Mouse (Mus musculus) hindbrain, embryonic 15.5 days (tissue): ENCODE data around the gene Fgf22. TPM values are rescaled to one million over a fixed set of nuclear protein-coding genes. Genes with fewer than 3 reads are reported as not detected.
A peak's percentile ranks its signal among the peaks of the same experiment; 100 is the strongest.

Experiments used
- ATAC-seq: fragments of 200-750 bp; cut with Nextera tagmentation; 2 replicates; pipeline ENCODE4 v1.8.0; 2017; ENCODE audit warnings: low read depth, moderate number of reproducible peaks, moderate TSS enrichment; ENCODE audit not compliant: low FRiP score
- H3K27ac ChIP-seq: fragments of 300-500 bp; sonication (generic); replicated peaks from 2 replicates; pipeline ENCODE4 v1.5.1; 2015; ENCODE audit warnings: mild to moderate bottlenecking, inconsistent platforms
- H3K27me3 ChIP-seq: fragments of 300-500 bp; sonication (generic); 2 replicates; pipeline ENCODE4 v1.6.1; 2015; ENCODE audit warnings: control low read depth, inconsistent platforms
- H3K36me3 ChIP-seq: fragments of 300-500 bp; sonication (generic); 2 replicates; pipeline ENCODE4 v1.6.1; 2015; ENCODE audit warnings: control low read depth, inconsistent platforms
- H3K4me1 ChIP-seq: fragments of 300-500 bp; sonication (generic); replicated peaks from 2 replicates; pipeline ENCODE4 v1.6.1; 2015; ENCODE audit warnings: control low read depth, inconsistent platforms
- H3K4me2 ChIP-seq: fragments of 300-500 bp; sonication (generic); 2 replicates; pipeline ENCODE4 v1.6.1; 2015; ENCODE audit warnings: moderate library complexity, mild to moderate bottlenecking, inconsistent platforms
- H3K4me3 ChIP-seq: fragments of 300-500 bp; sonication (generic); 2 replicates; pipeline ENCODE4 v1.5.1; 2015; ENCODE audit warnings: mild to moderate bottlenecking, inconsistent platforms
- H3K9ac ChIP-seq: fragments of 300-500 bp; sonication (generic); 2 replicates; pipeline ENCODE4 v1.6.1; 2015; ENCODE audit warnings: inconsistent platforms
- H3K9me3 ChIP-seq: fragments of 300-500 bp; sonication (generic); 2 replicates; pipeline ENCODE4 v1.6.1; 2016; ENCODE audit warnings: control low read depth, inconsistent platforms
- WGBS: fragments of 180-500 bp; shearing (Covaris S2); methylation state at CpG from one replicate; pipeline ENCODE4 v1.1.7; 2015; 5-methylcytosine and 5-hydroxymethylcytosine counted together
- polyA plus RNA-seq: library from polyadenylated mRNA; unstranded; fragments of >200 nt; fragmentation: Nextera tagmentation; extraction: Ambion mirVana; gene quantifications from 2 replicates; pipeline ENCODE4 v1.2.1, GENCODE M21; 2015

Fgf22 gene
- polyA plus RNA-seq, 1 experiment from 2014 or later, result 2.2 TPM

DNA sequence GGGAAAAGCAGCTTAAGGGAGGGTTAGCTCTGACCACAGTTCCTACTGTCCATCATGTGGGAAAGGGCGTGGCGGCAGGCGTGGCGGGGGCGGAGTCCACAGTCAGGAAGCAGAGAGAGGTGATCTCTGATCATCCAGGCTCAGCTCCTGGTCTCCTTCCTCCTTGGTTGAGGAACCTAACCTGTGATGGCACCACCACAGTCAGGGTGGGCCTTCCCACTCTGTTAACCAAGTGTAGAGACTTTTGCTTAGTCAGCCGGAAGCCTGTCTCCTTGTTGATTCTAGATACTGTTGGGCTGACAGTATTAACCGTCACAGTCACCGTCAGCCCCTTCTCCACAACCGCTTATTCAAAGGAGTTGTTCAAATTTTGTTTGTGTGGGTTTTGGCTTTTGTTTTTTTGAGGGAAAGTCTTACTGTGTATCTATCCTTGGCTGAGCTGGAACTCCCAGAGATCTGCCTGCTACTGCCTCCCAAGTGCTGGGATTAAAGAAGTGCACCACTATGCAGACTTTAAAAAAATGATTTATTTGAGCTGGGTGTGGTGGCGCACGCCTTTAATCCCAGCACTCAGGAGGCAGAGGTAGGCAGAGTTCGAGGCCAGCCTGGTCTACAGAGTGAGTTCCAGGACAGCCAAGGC is 43.5 kb downstream of the Fgf22 start:
- ATAC-seq, result no peak

DNA sequence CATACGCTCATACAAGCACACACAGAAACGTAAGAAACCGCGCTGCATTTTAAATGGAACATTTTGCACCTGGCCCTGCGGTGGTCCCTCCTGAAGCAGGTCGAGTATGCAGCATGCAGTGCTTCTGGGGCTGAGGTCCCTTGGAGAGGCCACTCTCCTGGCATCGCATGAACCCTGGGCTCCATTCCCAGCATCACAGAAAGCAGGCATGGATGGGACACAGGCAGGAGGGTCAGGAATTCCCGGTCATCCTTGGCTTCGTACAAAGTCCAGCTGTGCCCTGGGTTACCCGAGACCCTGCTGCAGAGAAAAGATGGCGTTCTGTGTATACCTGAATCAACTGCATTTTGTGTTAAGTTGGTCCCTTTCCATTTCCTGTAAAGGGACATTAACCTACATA is 45.6 kb downstream of the Fgf22 start:
- Histone ChIP-seq H3K27me3 (no peaks in the 10 kb centered on the region), H3K9ac (no peak overlapping the region), H3K4me2 (no peak overlapping the region), H3K36me3 (no peaks in the 10 kb centered on the region), H3K4me3 (no peak overlapping the region), H3K9me3 (no peaks in the 10 kb centered on the region), H3K4me1 (peaks cover 83% of the 10 kb centered on the region), H3K27ac (no peak overlapping the region)
- WGBS, result 74% methylated on average over 11 of the region's 11 CpGs
- no peak for ATAC-seq

More for the DNA sequence above, 43.5 kb downstream of the Fgf22 start:
- no peaks in the 10 kb centered on the region for H3K36me3 ChIP-seq
- H3K9me3 ChIP-seq, result no peaks in the 10 kb centered on the region
- H3K27ac ChIP-seq, result no peak overlapping the region
- WGBS, result 90% methylated on average over 12 of the region's 12 CpGs
- H3K9ac ChIP-seq, result no peak overlapping the region
- peaks cover 76% of the 10 kb centered on the region for H3K4me1 ChIP-seq
- no peak overlapping the region for H3K4me2 ChIP-seq
- no peak overlapping the region for H3K4me3 ChIP-seq
- no peaks in the 10 kb centered on the region for H3K27me3 ChIP-seq

DNA sequence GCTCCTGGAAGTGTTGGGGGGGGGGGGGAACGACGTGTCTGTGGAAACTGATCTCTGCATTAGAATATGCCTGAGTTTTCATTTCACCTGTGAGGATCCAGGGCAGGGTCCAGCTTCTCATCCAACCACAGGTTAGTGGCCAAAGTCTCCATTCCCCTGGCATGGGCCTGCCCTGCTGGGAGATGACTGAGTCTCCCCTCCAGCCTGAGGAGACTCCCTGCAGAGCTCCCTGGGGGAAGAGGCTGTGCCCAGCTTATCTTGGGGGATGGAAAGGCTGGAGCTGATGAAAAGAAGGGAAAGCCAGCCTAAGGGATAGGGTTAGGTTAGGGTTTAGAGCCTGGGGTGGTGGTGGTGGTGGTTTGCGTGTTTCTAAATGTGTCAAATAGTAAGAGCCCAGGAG is 47.0 kb downstream of the Fgf22 start:
- Histone ChIP-seq H3K4me2 (peak overlapping the region; percentile 2; the same call in 1 of the 2 replicates), H3K36me3 (no peaks in the 10 kb centered on the region), H3K27ac (peak overlapping the region; percentile 81), H3K9me3 (no peaks in the 10 kb centered on the region), H3K4me1 (peaks cover 83% of the 10 kb centered on the region), H3K9ac (no peak overlapping the region), H3K4me3 (no peak overlapping the region), H3K27me3 (no peaks in the 10 kb centered on the region)
- no peak for ATAC-seq
- 36% methylated on average over 3 of the region's 3 CpGs for WGBS

DNA sequence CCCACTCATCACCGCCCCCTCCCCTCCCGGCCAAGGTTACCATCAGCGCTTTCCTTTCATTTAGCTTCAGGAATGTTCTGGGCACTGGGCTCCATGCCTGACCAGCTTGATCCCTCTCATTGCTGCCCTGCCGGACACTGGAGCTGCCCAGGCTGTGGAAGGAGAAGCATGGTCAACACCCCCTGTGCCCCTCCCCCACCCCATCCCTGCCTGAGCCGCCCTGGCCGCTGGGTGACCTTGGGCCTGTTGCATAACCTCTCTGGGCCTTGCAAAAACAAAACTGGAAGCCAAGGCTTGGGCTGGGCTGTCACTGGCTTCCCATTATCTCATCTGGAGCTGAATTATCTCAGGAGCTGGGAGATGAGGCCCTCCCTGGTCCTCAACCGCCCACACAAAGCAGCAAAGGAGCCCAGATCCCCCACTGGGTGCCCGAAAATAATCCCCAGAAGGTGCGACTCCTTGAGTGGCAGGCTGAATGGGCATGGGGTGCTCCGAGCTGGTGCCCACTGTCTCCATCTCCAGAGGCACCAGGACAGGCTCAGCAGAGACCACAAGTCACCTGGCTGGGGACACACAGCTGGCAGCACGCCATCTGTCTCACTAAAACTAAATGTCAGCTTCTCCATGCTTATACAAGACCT is 47.6 kb downstream of the Fgf22 start:
- H3K9me3 ChIP-seq, result no peaks in the 10 kb centered on the region
- H3K4me2 ChIP-seq, result peak overlapping the region; percentile 2; the same call in 1 of the 2 replicates
- WGBS, result 24% methylated on average over 11 of the region's 11 CpGs
- no peak overlapping the region for H3K4me3 ChIP-seq
- H3K9ac ChIP-seq, result no peak overlapping the region
- no peaks in the 10 kb centered on the region for H3K27me3 ChIP-seq
- H3K36me3 ChIP-seq, result no peaks in the 10 kb centered on the region; the same call in 1 of the 2 replicates
- ATAC-seq, result no peak
- peaks cover 79% of the 10 kb centered on the region for H3K4me1 ChIP-seq
- H3K27ac ChIP-seq, result peak overlapping the region; percentile 81

DNA sequence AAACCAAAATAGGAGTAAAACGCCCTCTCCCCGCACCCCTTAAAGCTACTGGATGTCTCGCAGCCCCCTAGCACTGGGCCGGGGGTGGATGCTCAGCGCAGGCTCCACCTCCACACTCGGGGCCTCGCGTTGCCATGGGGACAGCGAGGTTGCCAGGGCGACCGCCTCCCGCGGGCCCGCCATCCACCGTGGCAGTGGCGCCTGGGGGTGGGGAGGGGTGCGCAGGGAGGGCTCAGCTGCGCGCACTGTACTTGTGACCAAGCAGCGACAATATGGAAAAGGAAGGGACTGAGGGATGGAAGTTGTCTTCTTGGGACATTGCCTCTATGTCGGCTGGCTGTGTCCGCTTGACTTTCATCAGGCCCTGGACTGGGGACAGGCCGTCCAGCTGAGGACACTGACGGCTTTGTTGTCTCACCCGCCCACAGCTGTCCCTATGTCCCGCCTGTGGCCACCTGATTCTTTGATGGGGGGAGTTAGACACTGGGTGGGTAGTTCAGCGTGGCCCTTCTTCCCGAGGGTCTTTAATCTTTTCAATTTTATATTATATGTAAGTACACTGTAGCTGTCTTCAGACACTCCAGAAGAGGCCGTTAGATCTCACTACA is 48.9 kb downstream of the Fgf22 start:
- Histone ChIP-seq H3K27ac (peak overlapping the region; percentile 81), H3K27me3 (no peaks in the 10 kb centered on the region), H3K4me3 (peak overlapping the region; percentile 15), H3K9me3 (no peaks in the 10 kb centered on the region), H3K9ac (no peak overlapping the region), H3K4me1 (peaks cover 71% of the 10 kb centered on the region), H3K4me2 (peak overlapping the region; percentile 48), H3K36me3 (peaks cover 3% of the 10 kb centered on the region)
- 4% methylated on average over 29 of the region's 29 CpGs for WGBS
- ATAC-seq, result peak; percentile 91

DNA sequence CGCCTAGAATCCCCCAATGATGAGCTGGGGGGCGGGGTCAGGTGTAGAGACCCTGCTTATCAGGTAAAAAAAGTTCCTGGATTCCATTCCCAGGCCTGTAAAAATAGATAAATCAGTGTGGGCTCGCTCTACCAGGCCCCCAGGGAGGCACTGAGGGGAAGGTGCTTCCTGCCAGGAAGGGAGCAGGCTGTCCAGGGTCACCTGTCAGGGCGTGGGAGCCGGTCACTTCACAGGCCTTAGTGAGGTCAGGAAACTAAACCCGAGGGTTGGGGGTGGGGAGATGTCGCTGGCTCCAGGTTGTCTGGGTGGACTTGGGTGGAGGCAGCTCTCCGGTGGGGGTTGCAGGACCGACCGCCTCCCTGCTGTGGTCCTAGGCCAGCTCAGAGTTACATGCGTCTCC is 50.8 kb downstream of the Fgf22 start:
- no peak overlapping the region for H3K27ac ChIP-seq
- H3K36me3 ChIP-seq, result peaks cover 16% of the 10 kb centered on the region
- no peaks in the 10 kb centered on the region for H3K27me3 ChIP-seq
- 73% methylated on average over 11 of the region's 11 CpGs for WGBS
- peaks cover 62% of the 10 kb centered on the region for H3K4me1 ChIP-seq
- no peak overlapping the region for H3K9ac ChIP-seq
- H3K9me3 ChIP-seq, result no peaks in the 10 kb centered on the region
- no peak for ATAC-seq
- no peak overlapping the region for H3K4me2 ChIP-seq
- no peak overlapping the region for H3K4me3 ChIP-seq

DNA sequence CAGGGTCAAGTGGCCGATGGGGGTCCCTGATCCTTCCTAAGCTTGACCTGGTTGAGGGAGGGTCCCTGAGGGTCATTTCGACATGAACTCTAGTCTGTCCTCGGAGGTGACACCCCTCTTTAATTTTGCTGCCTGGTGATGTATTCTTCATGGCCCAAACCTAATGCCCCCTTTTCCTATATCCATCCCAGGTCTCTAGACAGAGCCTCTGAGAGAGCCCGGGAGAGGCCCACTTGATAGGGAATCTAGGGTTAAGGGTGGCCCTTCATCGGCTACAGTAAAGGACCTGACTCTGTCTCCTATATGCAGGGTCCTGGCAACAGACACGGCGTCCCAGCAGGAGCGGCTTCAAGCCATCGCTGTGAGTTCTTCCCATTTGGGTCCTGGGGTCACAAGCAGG is 51.5 kb downstream of the Fgf22 start:
- H3K27me3 ChIP-seq, result no peaks in the 10 kb centered on the region
- 86% methylated on average over 9 of the region's 9 CpGs for WGBS
- no peak overlapping the region for H3K9ac ChIP-seq
- peaks cover 18% of the 10 kb centered on the region for H3K36me3 ChIP-seq
- no peaks in the 10 kb centered on the region for H3K9me3 ChIP-seq
- no peak overlapping the region for H3K27ac ChIP-seq
- H3K4me3 ChIP-seq, result no peak overlapping the region
- no peak for ATAC-seq
- H3K4me2 ChIP-seq, result no peak overlapping the region
- H3K4me1 ChIP-seq, result peaks cover 56% of the 10 kb centered on the region

DNA sequence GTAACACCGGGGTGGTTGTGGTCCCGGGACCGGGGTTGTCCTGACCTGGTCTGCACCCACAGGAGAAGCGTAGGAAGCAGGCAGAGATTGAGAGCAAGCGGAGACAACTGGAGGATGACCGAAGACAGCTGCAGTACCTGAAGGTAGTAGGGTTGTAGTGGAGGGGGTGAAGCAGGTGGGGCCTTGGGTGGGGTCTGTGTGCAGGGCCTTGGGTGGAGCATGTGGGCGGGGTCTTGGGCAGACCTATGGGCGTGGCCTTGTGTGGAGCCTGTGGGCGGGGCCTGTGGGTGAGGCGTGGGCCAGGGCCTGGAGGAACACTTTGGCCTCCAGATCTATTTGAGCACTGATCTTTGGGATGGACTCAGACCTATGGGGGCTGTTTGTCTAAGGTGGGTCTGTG is 52.1 kb downstream of the Fgf22 start:
- no peak overlapping the region for H3K9ac ChIP-seq
- H3K4me1 ChIP-seq, result peaks cover 50% of the 10 kb centered on the region

DNA sequence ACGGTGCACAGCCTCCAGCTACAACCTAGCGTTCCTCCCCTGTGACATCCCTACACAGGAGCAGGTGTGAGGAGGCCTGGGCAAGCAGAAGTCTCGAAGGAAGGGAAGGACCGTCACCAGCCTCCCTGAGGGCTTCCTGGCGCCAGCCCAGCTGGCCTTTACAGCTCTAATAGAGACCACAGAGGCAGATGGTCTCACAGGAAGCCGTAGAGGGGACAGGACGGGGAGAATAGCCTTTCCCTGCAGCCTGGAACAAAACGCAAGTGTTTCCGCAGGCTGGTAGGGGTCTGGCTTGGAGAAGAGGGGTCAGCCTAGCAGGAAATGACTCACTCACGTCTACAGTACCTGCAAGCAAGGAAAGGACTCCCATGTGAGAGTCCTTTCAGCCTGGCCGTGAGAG is 53.0 kb downstream of the Fgf22 start:
- no peak for ATAC-seq
- no peak overlapping the region for H3K9ac ChIP-seq
- no peak overlapping the region for H3K4me3 ChIP-seq
- 0 out of 2 replicates have a peak overlapping the region, but pooled peaks have one; percentile 32 for H3K27ac ChIP-seq
- no peaks in the 10 kb centered on the region for H3K9me3 ChIP-seq
- no peak overlapping the region for H3K4me2 ChIP-seq
- peaks cover 41% of the 10 kb centered on the region for H3K4me1 ChIP-seq
- H3K36me3 ChIP-seq, result peaks cover 23% of the 10 kb centered on the region
- H3K27me3 ChIP-seq, result no peaks in the 10 kb centered on the region
- WGBS, result 29% methylated on average over 11 of the region's 11 CpGs

More for the DNA sequence above, 52.1 kb downstream of the Fgf22 start:
- no peaks in the 10 kb centered on the region for H3K27me3 ChIP-seq
- no peak overlapping the region for H3K4me2 ChIP-seq
- H3K4me3 ChIP-seq, result no peak overlapping the region
- no peaks in the 10 kb centered on the region for H3K9me3 ChIP-seq
- H3K36me3 ChIP-seq, result peaks cover 23% of the 10 kb centered on the region
- 85% methylated on average over 10 of the region's 10 CpGs for WGBS
- no peak for ATAC-seq
- H3K27ac ChIP-seq, result no peak overlapping the region

Other genes with a start within 250 kb of the Fgf22 start
- gene Plpp2, start 221.3 kb upstream of the Fgf22 start, polyA plus RNA-seq, result 17.7 and 21.9 TPM in 2 replicates
- 64.8 and 75.6 TPM in 2 replicates for gene Mier2, start 199.9 kb upstream of the Fgf22 start, polyA plus RNA-seq
- gene Theg, start 167.7 kb upstream of the Fgf22 start, polyA plus RNA-seq, result not detected in 2 replicates
- gene C2cd4c, start 141.1 kb upstream of the Fgf22 start, polyA plus RNA-seq, result 0.54 and 0.60 TPM in 2 replicates
- 28.1 and 28.5 TPM in 2 replicates for gene Shc2, start 117.2 kb upstream of the Fgf22 start, polyA plus RNA-seq
- gene Odf3l2, start 109.3 kb upstream of the Fgf22 start, polyA plus RNA-seq, result 0.13 and 0.43 TPM in 2 replicates
- 0.87 and 1.2 TPM in 2 replicates for gene Madcam1, start 90.5 kb upstream of the Fgf22 start, polyA plus RNA-seq
- 102 and 107 TPM in 2 replicates for gene Tpgs1, start 85.7 kb upstream of the Fgf22 start, polyA plus RNA-seq
- 82.4 and 91.7 TPM in 2 replicates for gene Cdc34, start 72.9 kb upstream of the Fgf22 start, polyA plus RNA-seq
- gene Gzmm, start 66.1 kb upstream of the Fgf22 start, polyA plus RNA-seq, result 1.3 and 1.4 TPM in 2 replicates
- 985 and 993 TPM in 2 replicates for gene Bsg, start 50.6 kb upstream of the Fgf22 start, polyA plus RNA-seq
- gene Hcn2, start 38.4 kb upstream of the Fgf22 start, polyA plus RNA-seq, result 2.6 and 2.8 TPM in 2 replicates
- 37.0 and 43.0 TPM in 2 replicates for gene Polrmt, start 8.5 kb upstream of the Fgf22 start, polyA plus RNA-seq
- 103 and 125 TPM in 2 replicates for gene Rnf126, start 11.9 kb downstream of the Fgf22 start, polyA plus RNA-seq
- gene Fstl3, start 22.2 kb downstream of the Fgf22 start, polyA plus RNA-seq, result 2.3 and 2.5 TPM in 2 replicates
- gene Prss57, start 35.9 kb downstream of the Fgf22 start, polyA plus RNA-seq, result 0.27 and 0.28 TPM in 2 replicates
- gene Palm, start 38.5 kb downstream of the Fgf22 start, polyA plus RNA-seq, result 277 and 303 TPM in 2 replicates
- gene Misp, start 65.9 kb downstream of the Fgf22 start, polyA plus RNA-seq, result 0.49 and 0.92 TPM in 2 replicates
- gene Ptbp1, start 99.4 kb downstream of the Fgf22 start, polyA plus RNA-seq, result 74.8 and 77.1 TPM in 2 replicates
- gene Prtn3, start 119.4 kb downstream of the Fgf22 start, polyA plus RNA-seq, result 11.0 and 11.3 TPM in 2 replicates
- gene Plppr3, start 119.6 kb downstream of the Fgf22 start, polyA plus RNA-seq, result 383 and 417 TPM in 2 replicates
- gene Elane, start 131.2 kb downstream of the Fgf22 start, polyA plus RNA-seq, result 0.16 TPM in 1 of 2 replicates, not detected in the other
- gene Cfd, start 135.8 kb downstream of the Fgf22 start, polyA plus RNA-seq, result not detected in 2 replicates
- 51.2 and 54.2 TPM in 2 replicates for gene Med16, start 153.8 kb downstream of the Fgf22 start, polyA plus RNA-seq
- 3.0 TPM in 1 of 2 replicates, not detected in the other for gene Gm26602, start 155.8 kb downstream of the Fgf22 start, polyA plus RNA-seq
- 2.7 and 3.1 TPM in 2 replicates for gene Kiss1r, start 161.9 kb downstream of the Fgf22 start, polyA plus RNA-seq
- 258 and 289 TPM in 2 replicates for gene R3hdm4, start 166.1 kb downstream of the Fgf22 start, polyA plus RNA-seq
- 2.9 and 3.2 TPM in 2 replicates for gene Arid3a, start 172.0 kb downstream of the Fgf22 start, polyA plus RNA-seq
- gene Wdr18, start 205.1 kb downstream of the Fgf22 start, polyA plus RNA-seq, result 93.6 and 94.7 TPM in 2 replicates
- 0.29 and 0.34 TPM in 2 replicates for gene Grin3b, start 215.6 kb downstream of the Fgf22 start, polyA plus RNA-seq
- 24.5 and 27.3 TPM in 2 replicates for gene Tmem259, start 229.3 kb downstream of the Fgf22 start, polyA plus RNA-seq
- gene Cnn2, start 233.5 kb downstream of the Fgf22 start, polyA plus RNA-seq, result 29.4 and 33.6 TPM in 2 replicates
- 4.8 and 5.4 TPM in 2 replicates for gene Abca7, start 241.4 kb downstream of the Fgf22 start, polyA plus RNA-seq